8 mouse cellular contexts compared by ENCODE assay signal in the genomic region with DNA sequence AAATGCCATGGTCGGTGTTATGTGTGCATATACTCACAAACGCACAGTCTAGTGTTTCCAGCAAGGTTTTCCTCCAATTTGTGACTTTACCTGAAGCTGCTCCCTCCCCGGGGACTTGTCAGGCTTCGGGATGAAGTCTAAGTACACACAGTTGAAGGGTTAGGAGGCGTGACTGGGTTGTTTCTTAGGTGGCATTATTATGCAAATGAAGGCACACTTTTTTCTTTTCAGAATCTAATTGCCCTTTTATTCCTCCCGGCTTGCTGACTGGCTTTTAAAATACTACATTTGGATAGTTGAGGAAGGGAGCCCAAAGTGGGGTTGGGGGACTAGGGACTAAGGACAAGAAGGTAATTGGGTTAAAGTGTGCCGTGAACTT. TPM values are rescaled to one million over a fixed set of nuclear protein-coding genes. Genes with fewer than 3 reads are reported as not detected.
DNase-seq lines count a peak whose midpoint lies in the region; ATAC-seq and TF ChIP-seq lines count a peak whose summit lies in the region.

No protein-coding gene starts in this region.

- TF ChIP-seq CTCF in lung, embryonic 14.5 days (IDR thresholded peaks at IDR 0.05; ENCODE audit: low read depth), result no peak

- peak overlapping the region; percentile 72 for H3K4me3 ChIP-seq in lung, embryonic 14.5 days (ENCODE audit: low read depth, low read length)
- H3K4me3 ChIP-seq in forebrain, embryonic 10.5 days, result peak overlapping the region; percentile 73

- no peak for ATAC-seq in lung, embryonic 14.5 days (ENCODE audit: insufficient read depth)

- H3K27me3 ChIP-seq in lung, embryonic 14.5 days (ENCODE audit: insufficient read depth, low read length), result no peaks in the 10 kb centered on the region
- H3K27me3 ChIP-seq in forebrain, embryonic 10.5 days (ENCODE audit: poor library complexity, severe bottlenecking), result peaks cover 87% of the 10 kb centered on the region

- H3K4me2 ChIP-seq in lung, embryonic 14.5 days, result peak overlapping the region; percentile 94

- no peaks in the 10 kb centered on the region for H3K36me3 ChIP-seq in lung, embryonic 14.5 days (ENCODE audit: insufficient read depth)
- no peaks in the 10 kb centered on the region for H3K36me3 ChIP-seq in forebrain, embryonic 10.5 days (replicated peaks)

- 18% methylated on average over 7 of the region's 7 CpGs for WGBS in lung, embryonic 14.5 days
- 2% methylated on average over 7 of the region's 7 CpGs for WGBS in forebrain, embryonic 10.5 days

- no peaks in the 10 kb centered on the region for H3K9me3 ChIP-seq in lung, embryonic 14.5 days (ENCODE audit: low read depth, low read length)
- no peaks in the 10 kb centered on the region for H3K9me3 ChIP-seq in forebrain, embryonic 10.5 days

- no peak overlapping the region for H3K27ac ChIP-seq in lung, embryonic 14.5 days (ENCODE audit: low read depth)
- no peak overlapping the region for H3K27ac ChIP-seq in forebrain, embryonic 10.5 days

- peaks cover 5% of the 10 kb centered on the region for H3K4me1 ChIP-seq in lung, embryonic 14.5 days (ENCODE audit: insufficient read depth)
- peaks cover 52% of the 10 kb centered on the region for H3K4me1 ChIP-seq in forebrain, embryonic 10.5 days

- peak overlapping the region; percentile 67 for H3K9ac ChIP-seq in lung, embryonic 14.5 days

- DNase-seq in lung, embryonic 14.5 days, result no peak
- DNase-seq in lung, postnatal 25 days (ENCODE audit: low spot score), result no peak
- DNase-seq in forebrain, embryonic 10.5 days (ENCODE audit: extremely low spot score, low spot score), result no peak
- peak; percentile 12 to 43 for DNase-seq in kidney, postnatal 25 days
- peak; percentile 8 for DNase-seq in retina, embryonic 14.5 days (ENCODE audit: low spot score)
- DNase-seq in thymus, postnatal 14 days, result no peak
- no peak for DNase-seq in gastrocnemius, adult 18-20 months (ENCODE audit: low spot score)
- DNase-seq in urinary bladder, postnatal 14 days (ENCODE audit: low spot score), result no peak

RNA-seq across cellular contexts. Expression of a gene that starts 3.6 kb away (rescaled TPM):
- polyA plus RNA-seq in lung, embryonic 14.5 days (2014; fragmentation: Nextera tagmentation; extraction: Ambion mirVana), result 45.6 and 48.2 TPM in 2 replicates
- polyA plus RNA-seq in forebrain, embryonic 10.5 days (2016; fragmentation: Nextera tagmentation; extraction: Ambion mirVana), result 32.0 and 34.7 TPM in 2 replicates
- 10 to 100 TPM; 56.2 to 71.8 TPM for total RNA-seq in gastrocnemius, adult 18-20 months (2021)

Comparison
In these comparisons a context has a peak if more than half of its experiments do, and no peak if none do; other contexts are left out.
1. DNase-seq: peak in kidney, postnatal 25 days (2 of 2) and retina, embryonic 14.5 days (single experiment); none in lung, embryonic 14.5 days (single experiment), lung, postnatal 25 days (single experiment), forebrain, embryonic 10.5 days (single experiment), thymus, postnatal 14 days (single experiment), gastrocnemius, adult 18-20 months (single experiment) and urinary bladder, postnatal 14 days (single experiment).